Mouse (Mus musculus) spleen, adult 2 months (tissue): ENCODE measurements around the gene Scn5a.

Experiments
- CTCF ChIP-seq: fragments of 200-500 bp; IDR thresholded peaks from 2 replicates; pipeline ENCODE4 v1.5.1; 2011; ENCODE audit warnings: mild to moderate bottlenecking, inconsistent platforms; ENCODE audit not compliant: insufficient read depth, insufficient read length, insufficient replicate concordance; ENCODE audit errors: extremely low read depth
- POLR2A ChIP-seq: fragments of 200-500 bp; IDR thresholded peaks from 2 replicates; pipeline ENCODE4 v1.6.1; 2011; ENCODE audit warnings: low read depth, low read length, inconsistent platforms

DNA sequence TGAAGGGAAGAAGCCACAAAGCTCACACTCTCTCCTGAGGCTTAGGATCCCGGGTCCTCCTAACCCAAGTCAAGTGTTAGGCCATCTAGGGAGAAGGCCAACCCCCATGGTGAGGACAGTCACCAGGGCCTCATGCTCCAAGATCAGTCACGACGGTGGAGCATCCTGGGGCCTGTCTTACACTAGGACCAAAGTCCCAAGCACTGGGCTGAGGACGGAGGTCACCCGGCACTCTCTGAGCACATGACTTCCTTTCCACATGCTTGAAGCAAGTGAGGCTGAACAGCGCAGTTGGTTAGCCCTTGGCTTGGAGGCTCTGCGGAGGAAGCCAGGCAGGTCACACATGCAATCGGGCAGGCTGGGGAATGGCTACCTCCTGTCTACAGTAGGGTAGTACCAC is 63.8 kb downstream of the Scn5a start:
- TF ChIP-seq POLR2A (no peak), CTCF (no peak)
